Mouse (Mus musculus): Measurements from ENCODE around the gene Necab2. TPM values are rescaled to one million over a fixed set of nuclear protein-coding genes. Genes with fewer than 3 reads are reported as not detected.

Necab2 gene
- polyA plus RNA-seq (2014; fragmentation: Nextera tagmentation; extraction: Ambion mirVana): 14.5 and 17.2 TPM in 2 replicates

DNA sequence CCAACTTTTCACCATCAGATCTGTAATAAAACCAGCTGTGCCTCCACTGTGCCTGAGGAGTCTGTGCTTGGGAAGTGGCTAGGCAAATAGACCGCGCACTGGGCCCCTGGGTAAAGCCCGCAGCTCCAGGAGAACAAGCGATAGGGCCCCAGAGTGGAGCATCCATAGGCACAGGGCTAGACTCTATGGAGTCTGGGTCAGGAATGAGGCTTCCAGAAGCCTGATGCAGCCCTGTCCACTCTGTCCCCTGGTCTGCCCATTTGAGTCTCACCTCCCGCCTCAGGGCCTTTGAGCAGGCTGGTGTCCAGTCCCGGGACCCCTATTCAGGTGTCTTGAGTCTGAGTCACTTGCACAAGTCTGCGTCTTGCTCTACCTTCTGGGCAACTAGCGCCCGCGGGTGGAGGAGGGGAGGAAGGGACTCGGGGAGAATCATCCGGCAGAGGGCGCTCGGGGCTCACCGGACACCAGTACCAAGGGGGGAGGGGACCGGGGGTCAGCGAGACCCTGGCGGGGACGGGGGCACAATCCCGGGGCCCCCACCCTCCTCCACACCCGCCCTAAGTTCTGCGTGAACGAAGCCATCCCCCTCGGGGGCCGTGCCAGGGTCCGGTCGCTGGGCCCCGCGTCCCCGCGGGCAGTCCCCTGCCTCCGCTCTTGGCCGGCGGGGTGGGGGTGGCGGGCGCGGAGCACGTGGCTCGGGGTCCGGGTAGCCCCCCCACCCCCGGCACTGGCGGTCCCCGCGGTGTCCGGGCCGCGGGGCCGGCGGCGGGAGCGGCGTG lies at the start of gene Necab2:
Necab2 (plus strand) TSS at position 509 of the 779 bp plus-strand sequence.
- DNase-seq (ENCODE audit: low spot score): peak; percentile 94
- 7% methylated on average over 12 of the region's 52 CpGs for WGBS
- Histone ChIP-seq H3K4me1 (replicated peaks; ENCODE audit: control insufficient read depth, insufficient read depth, low read length) (no peaks in the 10 kb centered on the region), H3K9ac (ENCODE audit: low read depth, low read length) (peak within 1 kb of the TSS; percentile 78), H3K27ac (ENCODE audit: low read depth, low read length) (no peak within 1 kb of the TSS), H3K9me3 (ENCODE audit: control insufficient read depth, low read length) (no peaks in the 10 kb centered on the region), H3K4me2 (replicated peaks; ENCODE audit: low read depth, low read length) (peak within 1 kb of the TSS; percentile 89), H3K36me3 (ENCODE audit: control insufficient read depth, insufficient read depth, low read length) (no peaks in the 10 kb centered on the region), H3K27me3 (ENCODE audit: control insufficient read depth, insufficient read depth, low read length) (peaks cover 11% of the 10 kb centered on the region), H3K4me3 (ENCODE audit: low read depth, low read length) (peak within 1 kb of the TSS; percentile 73)
- ATAC-seq (ENCODE audit: low FRiP score): peak; percentile 68

DNA sequence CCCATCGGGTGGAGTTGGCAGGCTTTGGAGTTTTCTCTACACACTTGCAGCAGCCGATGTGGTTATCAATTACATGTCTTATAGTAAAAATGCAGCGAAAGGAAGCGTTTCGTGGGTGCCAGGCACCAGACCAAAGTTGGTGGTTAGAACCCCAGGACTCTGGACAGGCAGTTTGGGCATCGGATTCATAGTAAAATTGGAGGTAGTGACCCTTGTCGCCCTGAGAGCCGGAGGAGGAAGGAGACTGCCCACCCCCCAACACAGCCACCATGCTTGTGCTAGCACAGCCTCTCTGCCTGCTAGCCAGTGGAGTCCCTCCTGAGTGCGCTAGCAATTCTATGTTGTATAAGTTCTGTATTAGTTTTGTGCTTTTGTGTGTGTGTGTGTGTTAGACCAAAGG lies 48.0 kb upstream of the Necab2 start:
- WGBS: 76% methylated on average over 9 of the region's 9 CpGs
- Histone ChIP-seq H3K4me3 (ENCODE audit: low read depth, low read length) (no peak overlapping the region), H3K27ac (ENCODE audit: low read depth, low read length) (no peak overlapping the region), H3K4me1 (replicated peaks; ENCODE audit: control insufficient read depth, insufficient read depth, low read length) (peaks cover 5% of the 10 kb centered on the region), H3K9ac (ENCODE audit: low read depth, low read length) (no peak overlapping the region), H3K27me3 (ENCODE audit: control insufficient read depth, insufficient read depth, low read length) (no peaks in the 10 kb centered on the region), H3K9me3 (ENCODE audit: control insufficient read depth, low read length) (no peaks in the 10 kb centered on the region), H3K4me2 (replicated peaks; ENCODE audit: low read depth, low read length) (no peak overlapping the region), H3K36me3 (ENCODE audit: control insufficient read depth, insufficient read depth, low read length) (no peaks in the 10 kb centered on the region)
- DNase-seq (ENCODE audit: low spot score): no peak
- ATAC-seq (ENCODE audit: low FRiP score): no peak

DNA sequence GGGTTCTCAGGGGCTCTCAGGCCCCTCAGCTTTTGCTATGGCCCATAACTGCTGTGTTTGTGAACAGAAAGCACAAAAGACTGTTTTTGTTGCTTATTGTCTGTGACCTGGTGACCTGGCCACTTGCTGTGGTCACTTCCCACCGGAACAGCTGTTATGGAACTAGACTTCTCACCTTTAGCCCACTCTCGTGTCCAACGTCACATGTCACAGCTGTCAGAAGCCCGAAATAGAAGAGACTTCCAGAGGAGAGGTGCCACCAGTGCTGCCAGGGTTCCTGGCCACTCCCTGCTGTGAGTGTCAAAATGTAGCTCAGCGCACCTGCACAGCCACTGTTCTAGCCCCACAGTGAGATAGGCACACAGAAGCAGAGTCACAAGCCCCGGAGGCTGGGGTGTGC lies 47.3 kb upstream of the Necab2 start:
- peaks cover 5% of the 10 kb centered on the region; the same call in 1 of the 2 replicates for H3K4me1 ChIP-seq (replicated peaks; ENCODE audit: control insufficient read depth, insufficient read depth, low read length)
- H3K27me3 ChIP-seq (ENCODE audit: control insufficient read depth, insufficient read depth, low read length): no peaks in the 10 kb centered on the region
- ATAC-seq (ENCODE audit: low FRiP score): no peak
- WGBS: 74% methylated on average over 6 of the region's 6 CpGs
- no peak overlapping the region for H3K9ac ChIP-seq (ENCODE audit: low read depth, low read length)
- no peaks in the 10 kb centered on the region for H3K9me3 ChIP-seq (ENCODE audit: control insufficient read depth, low read length)
- no peaks in the 10 kb centered on the region for H3K36me3 ChIP-seq (ENCODE audit: control insufficient read depth, insufficient read depth, low read length)
- no peak overlapping the region for H3K27ac ChIP-seq (ENCODE audit: low read depth, low read length)
- no peak overlapping the region for H3K4me3 ChIP-seq (ENCODE audit: low read depth, low read length)
- DNase-seq (ENCODE audit: low spot score): no peak
- H3K4me2 ChIP-seq (replicated peaks; ENCODE audit: low read depth, low read length): no peak overlapping the region

DNA sequence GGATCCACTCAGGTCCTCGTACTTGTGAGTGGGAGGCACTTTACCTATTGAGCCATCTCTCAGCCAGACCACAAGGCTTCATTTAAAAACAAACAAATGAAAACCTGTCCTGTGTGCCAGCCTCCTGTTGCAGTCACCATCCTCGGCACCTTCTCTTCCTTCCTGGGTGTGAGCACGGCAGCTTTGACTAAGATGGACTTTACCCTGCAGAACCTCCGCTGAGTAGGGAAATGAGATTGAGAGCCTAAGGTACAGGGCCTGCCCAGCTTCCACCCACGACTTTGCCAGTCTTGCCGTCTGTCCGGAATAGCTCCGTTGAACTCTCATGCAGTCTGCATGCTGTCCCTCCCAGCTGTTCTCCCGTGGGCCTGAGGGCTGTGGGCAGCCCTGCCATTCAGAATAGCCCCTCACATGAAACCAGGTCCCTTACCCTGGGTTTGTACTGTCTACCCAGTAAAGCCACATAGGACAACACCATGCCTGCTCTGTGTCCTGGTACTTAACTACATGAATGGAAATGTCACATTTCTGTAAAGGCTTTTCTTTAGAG lies 46.3 kb upstream of the Necab2 start:
- DNase-seq (ENCODE audit: low spot score): no peak
- 83% methylated on average over 9 of the region's 9 CpGs for WGBS
- H3K4me3 ChIP-seq (ENCODE audit: low read depth, low read length): no peak overlapping the region

DNA sequence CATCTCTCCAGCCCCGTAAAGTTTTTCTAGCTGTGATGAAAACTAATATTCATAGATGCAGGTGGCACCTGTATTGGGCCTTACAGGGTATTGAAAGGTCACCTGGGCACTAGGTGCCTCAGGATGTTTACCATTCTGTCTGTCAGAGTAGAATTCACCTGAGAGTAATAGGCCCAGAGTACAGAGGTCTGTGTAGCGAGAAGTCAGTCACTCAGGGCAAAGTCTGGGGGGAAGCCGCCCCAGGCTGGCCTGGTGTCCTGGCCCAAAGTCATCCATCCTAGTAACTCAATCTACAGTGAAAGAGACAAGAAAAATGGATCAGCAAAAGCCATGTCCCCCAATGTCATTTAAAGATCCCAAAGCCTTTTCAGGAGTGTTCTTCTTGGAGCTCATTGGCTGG lies 45.6 kb upstream of the Necab2 start:
- no peak overlapping the region for H3K27ac ChIP-seq (ENCODE audit: low read depth, low read length)
- no peak for ATAC-seq (ENCODE audit: low FRiP score)
- DNase-seq (ENCODE audit: low spot score): no peak
- 78% methylated on average over 3 of the region's 3 CpGs for WGBS
- no peaks in the 10 kb centered on the region for H3K9me3 ChIP-seq (ENCODE audit: control insufficient read depth, low read length)
- H3K9ac ChIP-seq (ENCODE audit: low read depth, low read length): no peak overlapping the region
- H3K4me3 ChIP-seq (ENCODE audit: low read depth, low read length): no peak overlapping the region
- no peaks in the 10 kb centered on the region for H3K27me3 ChIP-seq (ENCODE audit: control insufficient read depth, insufficient read depth, low read length)
- H3K36me3 ChIP-seq (ENCODE audit: control insufficient read depth, insufficient read depth, low read length): 0 out of 2 replicates have a peak, but pooled peaks cover 2% of the 10 kb centered on the region
- no peak overlapping the region for H3K4me2 ChIP-seq (replicated peaks; ENCODE audit: low read depth, low read length)
- no peaks in the 10 kb centered on the region for H3K4me1 ChIP-seq (replicated peaks; ENCODE audit: control insufficient read depth, insufficient read depth, low read length)

More for the DNA sequence above, 46.3 kb upstream of the Necab2 start:
- Histone ChIP-seq H3K36me3 (ENCODE audit: control insufficient read depth, insufficient read depth, low read length) (0 out of 2 replicates have a peak, but pooled peaks cover 2% of the 10 kb centered on the region), H3K27me3 (ENCODE audit: control insufficient read depth, insufficient read depth, low read length) (no peaks in the 10 kb centered on the region), H3K4me2 (replicated peaks; ENCODE audit: low read depth, low read length) (no peak overlapping the region), H3K9me3 (ENCODE audit: control insufficient read depth, low read length) (no peaks in the 10 kb centered on the region), H3K27ac (ENCODE audit: low read depth, low read length) (no peak overlapping the region), H3K9ac (ENCODE audit: low read depth, low read length) (no peak overlapping the region), H3K4me1 (replicated peaks; ENCODE audit: control insufficient read depth, insufficient read depth, low read length) (peaks cover 5% of the 10 kb centered on the region; the same call in 1 of the 2 replicates)
- no peak for ATAC-seq (ENCODE audit: low FRiP score)

DNA sequence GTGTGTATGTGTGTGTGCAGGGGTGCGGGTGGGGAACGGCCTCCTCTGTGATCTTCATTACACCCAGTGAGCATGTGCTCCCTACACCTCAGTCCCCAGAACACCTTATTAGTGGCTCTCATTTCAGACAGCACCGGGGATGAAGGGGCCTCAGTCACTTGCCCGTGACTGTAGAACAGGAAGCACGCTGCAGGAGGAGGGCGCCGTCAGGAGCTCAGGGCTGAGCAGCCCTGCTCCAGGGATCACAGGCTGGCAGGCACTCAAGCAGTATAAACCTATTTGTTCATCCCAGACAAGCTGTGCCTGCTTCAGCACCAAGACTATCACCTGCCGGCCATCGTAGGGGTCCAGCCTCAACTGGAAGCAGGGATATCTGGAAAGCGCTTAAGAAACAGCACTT lies 42.6 kb upstream of the Necab2 start:
- Histone ChIP-seq H3K9ac (ENCODE audit: low read depth, low read length) (no peak overlapping the region), H3K27me3 (ENCODE audit: control insufficient read depth, insufficient read depth, low read length) (no peaks in the 10 kb centered on the region), H3K9me3 (ENCODE audit: control insufficient read depth, low read length) (no peaks in the 10 kb centered on the region), H3K4me3 (ENCODE audit: low read depth, low read length) (no peak overlapping the region), H3K4me2 (replicated peaks; ENCODE audit: low read depth, low read length) (no peak overlapping the region), H3K27ac (ENCODE audit: low read depth, low read length) (no peak overlapping the region), H3K4me1 (replicated peaks; ENCODE audit: control insufficient read depth, insufficient read depth, low read length) (no peaks in the 10 kb centered on the region), H3K36me3 (ENCODE audit: control insufficient read depth, insufficient read depth, low read length) (0 out of 2 replicates have a peak, but pooled peaks cover 2% of the 10 kb centered on the region)
- 82% methylated on average over 10 of the region's 10 CpGs for WGBS
- DNase-seq (ENCODE audit: low spot score) (no peak), ATAC-seq (ENCODE audit: low FRiP score) (no peak)

DNA sequence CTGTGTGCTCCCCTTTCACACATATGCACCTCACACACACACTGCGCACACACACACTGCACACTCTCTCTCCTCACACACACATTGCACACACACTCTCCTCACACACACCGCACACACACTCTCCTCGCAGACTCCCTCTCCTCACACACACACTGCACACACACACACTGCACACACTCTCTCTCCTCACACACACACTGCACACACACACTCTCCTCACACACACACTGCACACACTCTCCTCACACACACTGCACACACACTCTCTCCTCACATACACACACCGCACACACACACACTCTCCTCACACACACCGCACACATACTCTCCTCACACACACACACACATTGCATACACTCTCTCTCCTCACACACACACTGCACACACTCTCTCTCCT lies 41.9 kb upstream of the Necab2 start:
- DNase-seq (ENCODE audit: low spot score): no peak
- 97% methylated on average over 5 of the region's 5 CpGs for WGBS
- no peak overlapping the region for H3K4me2 ChIP-seq (replicated peaks; ENCODE audit: low read depth, low read length)

DNA sequence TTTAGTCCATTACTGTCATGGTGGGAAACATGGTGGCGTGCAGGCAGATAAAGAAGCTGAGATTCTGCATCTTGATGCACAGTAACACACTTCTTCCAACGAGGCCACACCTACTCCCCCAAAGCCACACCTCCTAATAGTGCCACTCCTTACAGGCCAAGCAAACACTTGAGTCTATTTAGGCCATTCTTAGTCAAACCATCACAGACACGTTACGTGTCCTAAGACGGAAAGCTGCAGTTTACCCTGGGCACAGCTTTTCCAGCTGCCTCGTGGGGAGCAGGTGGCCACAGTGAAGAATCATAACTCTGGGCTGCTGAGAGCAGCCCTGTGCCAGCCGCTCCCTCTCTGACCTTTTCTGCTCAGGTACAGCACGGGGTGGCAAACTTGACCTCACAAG lies 38.2 kb upstream of the Necab2 start:
- Histone ChIP-seq H3K4me1 (replicated peaks; ENCODE audit: control insufficient read depth, insufficient read depth, low read length) (no peaks in the 10 kb centered on the region), H3K36me3 (ENCODE audit: control insufficient read depth, insufficient read depth, low read length) (0 out of 2 replicates have a peak, but pooled peaks cover 2% of the 10 kb centered on the region), H3K27ac (ENCODE audit: low read depth, low read length) (no peak overlapping the region), H3K27me3 (ENCODE audit: control insufficient read depth, insufficient read depth, low read length) (no peaks in the 10 kb centered on the region), H3K9ac (ENCODE audit: low read depth, low read length) (no peak overlapping the region), H3K9me3 (ENCODE audit: control insufficient read depth, low read length) (no peaks in the 10 kb centered on the region), H3K4me2 (replicated peaks; ENCODE audit: low read depth, low read length) (no peak overlapping the region), H3K4me3 (ENCODE audit: low read depth, low read length) (no peak overlapping the region)
- 90% methylated on average over 8 of the region's 8 CpGs for WGBS
- ATAC-seq (ENCODE audit: low FRiP score) (no peak), DNase-seq (ENCODE audit: low spot score) (no peak)

More for the DNA sequence above, 41.9 kb upstream of the Necab2 start:
- Histone ChIP-seq H3K27ac (ENCODE audit: low read depth, low read length) (no peak overlapping the region), H3K4me1 (replicated peaks; ENCODE audit: control insufficient read depth, insufficient read depth, low read length) (no peaks in the 10 kb centered on the region), H3K27me3 (ENCODE audit: control insufficient read depth, insufficient read depth, low read length) (no peaks in the 10 kb centered on the region), H3K36me3 (ENCODE audit: control insufficient read depth, insufficient read depth, low read length) (0 out of 2 replicates have a peak, but pooled peaks cover 2% of the 10 kb centered on the region), H3K9ac (ENCODE audit: low read depth, low read length) (no peak overlapping the region), H3K4me3 (ENCODE audit: low read depth, low read length) (no peak overlapping the region), H3K9me3 (ENCODE audit: control insufficient read depth, low read length) (no peaks in the 10 kb centered on the region)
- ATAC-seq (ENCODE audit: low FRiP score): no peak
